Mouse (Mus musculus) embryonic facial prominence, embryonic 10.5 days (tissue): ENCODE measurements around the gene Csnk2b. TPM values are rescaled to one million over a fixed set of nuclear protein-coding genes. Genes with fewer than 3 reads are reported as not detected.

Source experiments
- DNase-seq: peaks from one replicate; pipeline ENCODE4 v3.0.0-alpha.2; 2017; ENCODE audit warnings: low spot score
- H3K27ac ChIP-seq: fragments of 300-500 bp; sonication (generic); replicated peaks from 2 replicates; pipeline ENCODE4 v1.5.1; 2016; ENCODE audit warnings: mild to moderate bottlenecking
- H3K27me3 ChIP-seq: fragments of 300-500 bp; sonication (generic); replicated peaks from 2 replicates; pipeline ENCODE4 v1.6.1; 2016; ENCODE audit warnings: low read depth, mild to moderate bottlenecking; ENCODE audit not compliant: poor library complexity, severe bottlenecking
- H3K36me3 ChIP-seq: fragments of 300-500 bp; sonication (generic); replicated peaks from 2 replicates; pipeline ENCODE4 v1.6.1; 2016; ENCODE audit warnings: mild to moderate bottlenecking, moderate library complexity
- H3K4me1 ChIP-seq: fragments of 300-500 bp; sonication (generic); 2 replicates; pipeline ENCODE4 v1.6.1; 2016
- H3K4me3 ChIP-seq: fragments of 300-500 bp; sonication (generic); 2 replicates; pipeline ENCODE4 v1.5.1; 2016; ENCODE audit warnings: mild to moderate bottlenecking, moderate library complexity
- H3K9me3 ChIP-seq: fragments of 300-500 bp; sonication (generic); 2 replicates; pipeline ENCODE4 v1.6.1; 2016; ENCODE audit warnings: mild to moderate bottlenecking
- WGBS: fragments of 180-500 bp; shearing (Covaris S2); methylation state at CpG from one replicate; pipeline ENCODE4 v1.1.7; 2016; 5-methylcytosine and 5-hydroxymethylcytosine counted together
- polyA plus RNA-seq: library from polyadenylated mRNA; unstranded; fragments of >200 nt; fragmentation: Nextera tagmentation; extraction: Ambion mirVana; gene quantifications from 2 replicates; pipeline ENCODE4 v1.2.1, GENCODE M21; 2016

The Csnk2b gene
- polyA plus RNA-seq, 1 experiment from 2014 or later = 283 TPM

DNA sequence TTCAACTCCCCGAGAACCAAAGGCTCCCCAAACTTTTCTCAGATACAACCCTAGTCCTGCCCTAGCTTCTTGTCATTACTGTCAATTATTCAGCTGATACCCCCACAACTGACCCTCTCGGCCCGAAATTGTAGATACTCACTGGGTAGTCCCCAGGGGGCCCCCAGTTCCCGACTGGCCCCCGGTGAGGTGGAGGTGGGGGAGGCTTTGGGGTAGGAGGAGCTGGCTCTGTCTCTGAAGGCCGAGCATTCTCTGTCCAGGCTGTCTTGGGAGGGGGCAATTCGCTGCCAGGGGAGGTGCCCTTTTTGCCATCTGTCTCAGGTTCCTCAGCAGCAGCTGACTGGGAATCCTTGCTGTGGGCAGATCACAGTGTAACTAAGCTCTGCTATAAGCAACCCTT, 37.8 kb upstream of the Csnk2b start:
- no peaks in the 10 kb centered on the region for H3K9me3 ChIP-seq
- H3K4me1 ChIP-seq = peaks cover 28% of the 10 kb centered on the region
- DNase-seq = no peak
- H3K4me3 ChIP-seq = no peak overlapping the region
- 87% methylated on average over 7 of the region's 7 CpGs for WGBS
- no peak overlapping the region for H3K27ac ChIP-seq
- H3K27me3 ChIP-seq = no peaks in the 10 kb centered on the region
- peaks cover 84% of the 10 kb centered on the region for H3K36me3 ChIP-seq

DNA sequence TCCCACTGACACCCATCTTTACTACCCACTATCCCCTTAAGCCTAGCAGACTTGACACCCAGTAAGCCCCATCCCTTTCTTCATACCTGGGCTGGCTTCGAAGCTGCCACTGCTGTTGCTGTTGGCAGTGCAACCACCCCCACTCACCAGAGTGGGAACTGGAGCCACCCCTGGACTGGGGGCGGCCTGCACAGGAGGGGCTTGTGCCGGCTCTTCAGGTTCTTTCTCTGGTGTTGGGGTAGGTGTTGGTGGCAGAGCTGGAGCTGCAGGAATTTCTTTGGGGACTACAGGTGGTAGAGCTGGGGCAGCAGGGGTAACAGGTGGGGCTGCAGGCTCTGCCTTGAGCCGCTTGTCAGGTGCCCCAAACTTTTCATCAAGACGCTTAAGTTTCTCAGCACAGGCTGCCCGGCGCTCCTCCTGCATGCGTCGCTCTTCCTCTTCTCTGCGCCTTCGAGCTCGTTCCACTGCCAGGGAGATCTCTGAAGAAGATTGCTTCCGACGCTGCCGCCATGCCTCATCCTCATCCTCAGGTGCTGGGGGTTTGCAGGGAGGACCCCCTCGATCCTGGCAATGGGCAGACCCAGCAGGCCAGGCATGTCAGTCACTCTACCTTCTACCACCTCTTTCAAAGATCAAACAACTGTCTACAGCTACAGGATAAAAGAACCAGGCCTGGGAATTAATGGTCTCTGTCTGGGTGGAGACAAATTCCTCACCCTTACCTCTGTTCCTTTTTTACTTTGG, 37.2 kb upstream of the Csnk2b start:
- Histone ChIP-seq H3K27ac (no peak overlapping the region), H3K4me1 (peaks cover 34% of the 10 kb centered on the region), H3K27me3 (no peaks in the 10 kb centered on the region), H3K4me3 (peak overlapping the region; percentile 31; the same call in 1 of the 2 replicates), H3K9me3 (no peaks in the 10 kb centered on the region), H3K36me3 (peaks cover 90% of the 10 kb centered on the region)
- WGBS = 93% methylated on average over 16 of the region's 16 CpGs
- no peak for DNase-seq

DNA sequence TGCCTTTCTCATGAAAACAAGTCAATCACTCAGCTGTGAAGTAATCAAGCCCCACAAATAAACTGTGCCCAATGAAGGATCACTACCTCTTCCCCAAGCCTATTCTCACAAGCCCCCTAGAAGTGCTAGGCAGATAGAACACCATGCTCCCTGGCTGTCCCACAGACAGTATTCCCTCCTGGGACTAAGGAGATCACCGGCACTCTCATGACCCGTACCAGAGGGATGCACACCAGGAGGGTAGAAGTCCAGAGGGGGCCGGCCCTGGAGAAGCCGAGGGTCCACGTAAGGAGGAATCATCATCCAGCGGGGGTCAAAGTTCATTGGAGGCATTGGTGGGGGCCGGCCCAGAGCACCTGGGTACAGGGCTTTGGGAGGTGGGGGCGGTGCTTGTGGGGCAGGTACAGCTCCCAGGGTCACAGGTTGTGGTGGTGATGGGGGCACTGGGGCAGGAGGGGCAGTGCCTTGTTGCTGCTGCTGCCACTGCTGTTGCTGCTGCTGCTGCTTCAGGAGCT, 35.9 kb upstream of the Csnk2b start:
- DNase-seq = no peak
- Histone ChIP-seq H3K27me3 (no peaks in the 10 kb centered on the region), H3K9me3 (no peaks in the 10 kb centered on the region), H3K27ac (no peak overlapping the region), H3K36me3 (peaks cover 100% of the 10 kb centered on the region), H3K4me3 (no peak overlapping the region), H3K4me1 (peaks cover 25% of the 10 kb centered on the region)
- WGBS = 89% methylated on average over 8 of the region's 8 CpGs

DNA sequence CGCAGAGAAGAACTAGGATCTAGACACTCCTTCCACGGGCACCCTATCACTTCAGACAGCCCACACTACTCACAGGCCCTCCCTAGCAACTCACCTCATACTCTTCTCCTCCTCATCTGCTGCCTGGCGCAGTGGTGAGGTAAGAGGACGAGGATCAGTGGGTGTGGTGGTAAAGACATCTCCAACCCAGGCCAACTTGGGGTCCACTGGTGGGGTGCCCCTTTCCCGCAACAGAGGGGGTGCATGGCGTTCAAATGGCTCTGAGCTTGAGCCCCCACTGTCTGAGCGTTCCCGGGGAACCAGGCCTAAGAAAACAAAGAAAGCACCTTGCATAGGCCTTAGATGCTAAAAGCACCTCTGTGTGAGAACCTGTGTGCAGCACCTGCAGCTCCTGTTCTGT, 35.4 kb upstream of the Csnk2b start:
- WGBS = 94% methylated on average over 8 of the region's 8 CpGs

DNA sequence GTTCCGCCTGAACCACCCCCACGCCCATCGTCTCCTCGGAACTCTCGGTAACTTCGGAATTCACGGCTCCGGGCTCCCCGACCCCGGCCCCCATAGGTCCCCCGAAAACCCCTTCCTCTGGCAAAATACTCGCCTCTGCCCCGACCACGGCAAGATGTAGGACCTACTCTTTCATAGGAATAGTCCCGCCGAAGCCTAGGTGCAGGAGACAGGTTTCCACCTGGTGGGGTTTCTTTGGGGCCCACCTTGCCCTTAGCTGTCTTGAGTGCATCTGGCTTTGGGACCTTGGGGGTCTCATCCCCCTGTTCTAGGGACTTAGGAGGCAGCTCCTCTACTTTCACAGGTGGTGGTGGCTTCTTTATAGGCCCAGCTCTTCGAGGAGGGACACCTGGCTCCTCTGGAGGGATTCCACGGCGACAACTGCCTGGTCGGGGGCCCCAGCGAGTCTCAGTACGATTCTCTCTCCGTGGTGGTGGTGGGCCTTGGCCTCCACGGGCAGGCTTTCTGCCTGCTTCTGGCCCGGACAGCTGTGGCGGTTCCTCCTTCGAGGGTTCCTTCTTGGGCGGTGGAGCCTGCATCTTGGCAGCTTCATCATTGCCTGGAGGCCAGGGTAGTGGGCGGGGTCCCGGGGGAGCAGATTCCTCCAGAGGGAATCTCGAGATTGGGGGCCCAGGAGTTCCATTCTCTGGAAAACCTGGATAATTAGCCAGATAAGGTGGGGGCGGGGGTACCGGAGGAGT, 34.8 kb upstream of the Csnk2b start:
- H3K27me3 ChIP-seq = no peaks in the 10 kb centered on the region
- no peak for DNase-seq
- peaks cover 14% of the 10 kb centered on the region for H3K4me1 ChIP-seq
- peaks cover 100% of the 10 kb centered on the region for H3K36me3 ChIP-seq
- H3K9me3 ChIP-seq = no peaks in the 10 kb centered on the region
- WGBS = 91% methylated on average over 33 of the region's 33 CpGs
- H3K4me3 ChIP-seq = no peak overlapping the region
- no peak overlapping the region for H3K27ac ChIP-seq

More for the DNA sequence above, 35.4 kb upstream of the Csnk2b start:
- Histone ChIP-seq H3K4me1 (peaks cover 20% of the 10 kb centered on the region), H3K27ac (no peak overlapping the region), H3K9me3 (no peaks in the 10 kb centered on the region), H3K27me3 (no peaks in the 10 kb centered on the region), H3K4me3 (no peak overlapping the region), H3K36me3 (peaks cover 100% of the 10 kb centered on the region)
- DNase-seq = no peak

DNA sequence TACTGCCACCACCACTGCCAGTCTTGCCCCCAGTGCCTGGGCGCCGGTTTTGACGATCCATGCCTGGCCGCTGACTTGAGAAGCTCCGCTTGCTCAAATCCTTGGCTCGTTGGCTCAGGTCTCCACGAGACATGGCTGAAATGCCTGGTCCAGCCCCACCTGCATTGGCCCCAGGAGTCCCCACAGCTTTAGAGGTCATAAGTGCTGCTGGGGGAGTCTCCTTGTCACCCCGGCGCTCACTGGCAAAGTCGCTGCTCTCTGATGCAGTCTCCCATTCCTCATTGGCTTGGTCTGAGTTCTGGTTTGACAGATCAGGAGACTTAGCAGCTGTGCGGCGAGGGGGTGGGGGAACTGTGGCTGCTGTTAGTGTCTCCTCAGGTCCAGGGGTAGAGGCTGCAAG, 33.6 kb upstream of the Csnk2b start:
- Histone ChIP-seq H3K4me1 (peaks cover 12% of the 10 kb centered on the region), H3K27ac (no peak overlapping the region)

DNA sequence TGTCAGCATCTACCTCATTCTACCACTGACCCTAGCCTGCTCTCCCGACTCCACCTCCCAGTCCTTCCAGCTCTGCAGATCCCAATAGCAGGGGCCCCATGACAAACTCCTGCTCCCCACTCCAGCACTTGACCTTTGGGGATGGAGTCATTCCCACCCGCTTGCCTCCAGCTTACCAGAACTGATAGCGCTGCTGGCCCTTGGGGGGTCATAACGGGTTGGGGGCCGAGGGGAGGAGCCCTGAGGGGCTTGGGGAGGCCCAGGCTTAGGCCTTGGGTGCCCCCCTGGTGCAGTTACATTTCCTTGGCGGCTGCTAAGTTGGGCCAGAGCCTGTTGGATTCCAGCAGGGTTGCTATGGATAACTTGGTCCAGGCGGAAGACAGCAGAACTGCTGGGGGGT, 32.8 kb upstream of the Csnk2b start:
- no peak overlapping the region for H3K27ac ChIP-seq
- 84% methylated on average over 7 of the region's 7 CpGs for WGBS
- peak overlapping the region; percentile 16; the same call in 1 of the 2 replicates for H3K4me3 ChIP-seq

More for the DNA sequence above, 33.6 kb upstream of the Csnk2b start:
- Histone ChIP-seq H3K9me3 (no peaks in the 10 kb centered on the region), H3K4me3 (peak overlapping the region; percentile 16; the same call in 1 of the 2 replicates), H3K36me3 (peaks cover 99% of the 10 kb centered on the region), H3K27me3 (no peaks in the 10 kb centered on the region)
- no peak for DNase-seq
- 93% methylated on average over 12 of the region's 12 CpGs for WGBS

DNA sequence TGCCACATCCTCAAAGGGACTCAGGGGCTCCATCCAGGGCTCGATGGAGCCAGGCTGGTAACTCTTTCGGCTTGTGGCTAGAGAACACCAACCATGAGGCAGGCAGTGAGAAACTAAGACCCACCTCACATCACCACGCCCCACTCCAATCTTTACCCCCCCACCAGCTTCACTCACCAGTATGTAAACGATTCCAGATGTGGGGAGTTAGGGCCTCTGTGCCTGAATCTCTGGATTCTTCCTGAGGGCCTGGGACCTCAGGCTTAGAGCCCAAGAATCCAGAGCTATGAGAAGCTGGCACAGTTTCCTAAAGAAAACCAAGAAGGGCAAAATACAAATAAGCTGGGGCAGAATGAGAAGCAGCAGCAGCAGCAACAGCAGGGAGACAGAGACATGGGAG, 32.1 kb upstream of the Csnk2b start:
- no peak for DNase-seq
- Histone ChIP-seq H3K4me3 (no peak overlapping the region; the same call in 1 of the 2 replicates), H3K36me3 (peaks cover 99% of the 10 kb centered on the region), H3K4me1 (peaks cover 12% of the 10 kb centered on the region), H3K27me3 (no peaks in the 10 kb centered on the region), H3K27ac (no peak overlapping the region), H3K9me3 (no peaks in the 10 kb centered on the region)
- WGBS = 75% methylated on average over 4 of the region's 4 CpGs

More for the DNA sequence above, 32.8 kb upstream of the Csnk2b start:
- Histone ChIP-seq H3K9me3 (no peaks in the 10 kb centered on the region), H3K36me3 (peaks cover 99% of the 10 kb centered on the region), H3K4me1 (peaks cover 12% of the 10 kb centered on the region), H3K27me3 (no peaks in the 10 kb centered on the region)
- DNase-seq = no peak

DNA sequence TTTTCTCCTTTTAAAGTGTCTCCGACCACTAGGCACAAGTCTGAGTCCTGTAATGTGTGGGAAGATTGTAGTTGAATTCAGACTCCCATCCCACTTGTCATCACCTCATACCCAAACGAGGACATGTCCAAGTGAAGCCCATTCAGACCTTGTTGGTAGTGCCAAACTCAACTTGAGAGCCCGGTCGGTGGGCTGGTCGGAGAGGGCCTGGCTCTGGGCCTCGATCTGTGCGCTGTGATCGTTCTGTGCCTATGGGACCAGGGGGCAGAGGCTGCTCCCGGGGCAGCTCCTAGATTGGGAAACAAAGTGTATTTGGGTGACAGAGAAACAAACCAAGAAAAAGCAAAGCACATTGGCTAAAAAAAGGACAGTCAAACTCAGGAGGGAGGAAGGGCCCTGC, 31.2 kb upstream of the Csnk2b start:
- Histone ChIP-seq H3K27ac (no peak overlapping the region), H3K36me3 (peaks cover 99% of the 10 kb centered on the region), H3K9me3 (no peaks in the 10 kb centered on the region), H3K4me3 (no peak overlapping the region), H3K27me3 (no peaks in the 10 kb centered on the region), H3K4me1 (peaks cover 12% of the 10 kb centered on the region)
- no peak for DNase-seq
- 91% methylated on average over 9 of the region's 9 CpGs for WGBS

DNA sequence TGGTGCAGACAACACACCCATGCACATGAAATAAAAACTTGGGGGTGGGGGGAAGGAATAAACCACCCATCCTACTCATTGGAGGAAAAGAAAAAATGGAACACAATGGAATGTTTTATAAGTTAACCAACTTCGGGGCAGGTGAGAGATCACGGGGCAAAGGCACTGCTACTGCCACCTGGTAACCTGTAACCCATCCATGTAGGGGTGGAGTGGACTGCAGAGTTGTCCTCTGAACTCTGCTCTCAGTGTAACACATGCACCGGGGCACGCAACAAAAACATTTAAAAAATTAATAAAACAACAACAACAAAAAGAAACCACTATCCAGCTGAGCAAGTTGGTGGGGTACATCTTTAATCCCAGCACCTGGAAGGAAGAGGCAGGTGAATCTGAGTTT, 30.3 kb upstream of the Csnk2b start:
- DNase-seq = no peak
- peaks cover 12% of the 10 kb centered on the region for H3K4me1 ChIP-seq
- no peaks in the 10 kb centered on the region for H3K27me3 ChIP-seq
- WGBS = 95% methylated on average over 4 of the region's 4 CpGs
- H3K27ac ChIP-seq = no peak overlapping the region
- H3K4me3 ChIP-seq = no peak overlapping the region; the same call in 1 of the 2 replicates
- no peaks in the 10 kb centered on the region for H3K9me3 ChIP-seq
- peaks cover 99% of the 10 kb centered on the region for H3K36me3 ChIP-seq

DNA sequence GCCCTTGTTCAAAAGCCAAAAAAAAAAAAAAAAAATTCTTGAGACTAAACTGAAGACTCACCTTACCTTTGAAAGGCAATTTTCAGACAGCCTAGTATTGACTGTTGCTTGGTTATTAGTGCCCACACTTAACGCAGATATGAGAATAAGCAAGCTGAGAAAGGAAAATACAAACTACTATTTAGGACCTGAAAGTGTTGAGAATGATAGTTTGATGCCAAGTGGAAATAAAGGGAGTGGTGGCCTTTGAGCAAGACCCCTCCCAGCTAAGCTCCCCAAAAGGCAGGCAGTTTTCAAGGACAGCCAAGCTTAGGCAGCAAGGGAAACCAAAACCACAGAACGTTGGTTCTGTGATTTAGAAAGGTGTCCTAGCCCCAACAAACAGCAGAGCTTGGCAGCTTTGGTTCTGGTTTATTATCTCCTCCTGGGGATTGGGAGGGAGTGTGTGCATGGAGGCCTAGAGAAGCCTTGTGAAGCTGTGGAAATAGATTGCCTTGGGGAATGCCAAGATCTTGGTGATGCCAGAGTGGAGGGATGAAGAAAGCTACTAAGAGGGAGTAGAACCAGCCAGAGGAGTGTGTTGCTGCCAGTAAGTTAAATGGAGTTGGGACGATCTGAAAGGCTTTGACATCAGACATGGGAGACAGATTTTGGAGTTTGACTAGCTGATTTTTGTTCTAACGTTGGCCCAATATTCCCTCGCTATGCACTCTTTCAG, 26.2 kb upstream of the Csnk2b start:
- no peaks in the 10 kb centered on the region for H3K27me3 ChIP-seq
- 70% methylated on average over 5 of the region's 5 CpGs for WGBS
- H3K9me3 ChIP-seq = peaks cover 7% of the 10 kb centered on the region; the same call in 1 of the 2 replicates
- H3K4me1 ChIP-seq = no peaks in the 10 kb centered on the region
- no peak overlapping the region; the same call in 1 of the 2 replicates for H3K4me3 ChIP-seq
- no peak overlapping the region for H3K27ac ChIP-seq
- no peak for DNase-seq
- peaks cover 99% of the 10 kb centered on the region for H3K36me3 ChIP-seq

DNA sequence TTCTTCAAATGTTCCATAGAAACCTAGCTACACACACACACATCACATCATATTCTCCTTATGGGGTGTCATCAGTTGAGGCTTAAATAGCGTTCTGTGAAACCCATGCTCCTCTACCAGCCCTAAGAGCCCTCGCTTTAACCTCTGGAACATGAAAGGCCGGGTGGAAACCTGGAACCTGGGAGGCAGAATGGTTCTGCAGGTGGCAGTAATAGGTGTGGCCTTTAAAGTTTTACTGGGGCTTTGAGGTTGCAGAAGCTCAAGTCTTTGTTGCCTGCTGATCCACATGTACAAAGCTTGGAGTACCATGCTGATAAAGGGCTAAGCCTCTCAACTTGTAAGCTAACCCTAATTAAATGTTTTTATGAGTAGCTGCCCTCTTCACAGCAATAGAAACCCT, 25.5 kb upstream of the Csnk2b start:
- peaks cover 9% of the 10 kb centered on the region; the same call in 1 of the 2 replicates for H3K9me3 ChIP-seq
- no peak overlapping the region for H3K27ac ChIP-seq
- no peaks in the 10 kb centered on the region for H3K4me1 ChIP-seq
- H3K36me3 ChIP-seq = peaks cover 99% of the 10 kb centered on the region
- no peak overlapping the region for H3K4me3 ChIP-seq
- H3K27me3 ChIP-seq = no peaks in the 10 kb centered on the region
- DNase-seq = no peak
- WGBS = 62% methylated on average over 3 of the region's 3 CpGs
